ENCODE assay signal across 14 mouse cellular contexts in the genomic region with DNA sequence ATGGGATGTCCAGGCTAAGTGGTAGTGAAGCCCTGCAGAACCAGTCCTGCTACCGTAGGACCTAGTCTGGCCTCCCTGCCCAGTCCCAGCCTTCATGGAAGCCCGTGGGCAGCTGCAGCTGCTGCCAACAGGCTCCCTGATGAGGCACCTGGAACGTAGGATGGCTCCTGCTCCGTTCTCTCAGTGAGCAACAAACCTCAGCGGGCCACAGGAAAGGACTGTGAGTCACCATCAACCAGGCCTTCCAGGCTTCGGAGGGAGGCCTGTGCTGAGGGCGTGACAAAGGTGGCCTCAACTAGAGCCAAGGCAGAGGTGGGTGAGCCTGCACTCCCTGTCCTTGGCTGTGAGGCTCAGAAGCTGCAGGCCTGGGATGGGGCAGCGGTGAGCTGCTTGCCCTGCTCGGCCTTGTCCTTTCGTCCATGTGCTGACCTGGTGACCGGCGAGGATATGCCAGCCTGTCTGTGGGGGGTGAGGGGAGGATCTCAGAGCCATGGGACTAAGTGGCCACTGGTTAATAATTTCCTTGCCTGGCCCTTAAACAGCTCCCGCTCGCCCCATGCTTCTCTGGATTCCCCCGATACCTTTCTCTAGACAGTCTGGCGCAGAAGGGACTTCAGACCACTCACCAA. TPM values are rescaled to one million over a fixed set of nuclear protein-coding genes. Genes with fewer than 3 reads are reported as not detected.
DNase-seq lines count a peak whose midpoint lies in the region; ATAC-seq and TF ChIP-seq lines count a peak whose summit lies in the region.
"Had no signal": no experiment of that assay in that cellular context is flagged by ENCODE, and none has a peak within 500 bp of the region (broad histone marks: within the 10 kb centered on the region; RNA-seq: fewer than 3 reads in every experiment).

No protein-coding gene starts in this region.

- no peak for ATAC-seq in lung, embryonic 14.5 days (ENCODE audit: insufficient read depth)
- ATAC-seq in intestine, embryonic 16.5 days = peak; percentile 51
- ATAC-seq in forebrain, embryonic 13.5 days = no peak

- peaks cover 36% of the 10 kb centered on the region for H3K27me3 ChIP-seq in lung, embryonic 14.5 days (ENCODE audit: insufficient read depth, low read length)
- peaks cover 7% of the 10 kb centered on the region; the same call in 1 of the 2 replicates for H3K27me3 ChIP-seq in intestine, embryonic 16.5 days (replicated peaks; ENCODE audit: control insufficient read depth, insufficient read depth, low read length)
- H3K27me3 ChIP-seq in forebrain, embryonic 13.5 days = peaks cover 69% of the 10 kb centered on the region

- H3K4me3 ChIP-seq in lung, embryonic 14.5 days (ENCODE audit: low read depth, low read length) = no peak overlapping the region
- H3K4me3 ChIP-seq in intestine, embryonic 16.5 days (ENCODE audit: low read length) = peak overlapping the region; percentile 58
- H3K4me3 ChIP-seq in forebrain, embryonic 13.5 days = no peak overlapping the region
- H3K4me3 ChIP-seq: forebrain, embryonic 12.5 days; heart, adult 2 months; neural tube, embryonic 12.5 days had no signal

- no peak for TF ChIP-seq CTCF in lung, embryonic 14.5 days (IDR thresholded peaks at IDR 0.05; ENCODE audit: low read depth)

- H3K9ac ChIP-seq in lung, embryonic 14.5 days = no peak overlapping the region
- H3K9ac ChIP-seq in intestine, embryonic 16.5 days (ENCODE audit: low read depth, low read length) = peak overlapping the region; percentile 84
- H3K9ac ChIP-seq in forebrain, embryonic 13.5 days = no peak overlapping the region
- H3K9ac ChIP-seq: forebrain, embryonic 12.5 days; neural tube, embryonic 12.5 days had no signal

- H3K9me3 ChIP-seq in lung, embryonic 14.5 days (ENCODE audit: low read depth, low read length) = no peaks in the 10 kb centered on the region
- no peaks in the 10 kb centered on the region for H3K9me3 ChIP-seq in intestine, embryonic 16.5 days (ENCODE audit: control insufficient read depth, low read length)
- H3K9me3 ChIP-seq in forebrain, embryonic 13.5 days (replicated peaks) = no peaks in the 10 kb centered on the region
- H3K9me3 ChIP-seq: forebrain, embryonic 12.5 days; G1E; neural tube, embryonic 12.5 days had no signal

- H3K4me2 ChIP-seq in lung, embryonic 14.5 days = peak overlapping the region; percentile 94
- peak overlapping the region; percentile 55 for H3K4me2 ChIP-seq in intestine, embryonic 16.5 days (ENCODE audit: low read depth, low read length)
- no peak overlapping the region for H3K4me2 ChIP-seq in forebrain, embryonic 13.5 days
- H3K4me2 ChIP-seq: forebrain, embryonic 12.5 days; neural tube, embryonic 12.5 days had no signal

- 65% methylated on average over 16 of the region's 16 CpGs for WGBS in lung, embryonic 14.5 days
- WGBS in intestine, embryonic 16.5 days = 61% methylated on average over 16 of the region's 16 CpGs
- 89% methylated on average over 16 of the region's 16 CpGs for WGBS in forebrain, embryonic 13.5 days

- H3K27ac ChIP-seq in lung, embryonic 14.5 days (ENCODE audit: low read depth) = no peak overlapping the region
- peak overlapping the region; percentile 97 for H3K27ac ChIP-seq in intestine, embryonic 16.5 days (ENCODE audit: low read length)
- H3K27ac ChIP-seq in forebrain, embryonic 13.5 days = no peak overlapping the region
- H3K27ac ChIP-seq: forebrain, embryonic 12.5 days; heart, adult 2 months; neural tube, embryonic 12.5 days had no signal

- DNase-seq in lung, embryonic 14.5 days = no peak
- no peak for DNase-seq in lung, adult 18-20 months
- DNase-seq in adrenal gland, postnatal 10 days = peak; percentile 16
- peak; percentile 55 to 77 for DNase-seq in kidney, postnatal 4 days
- no peak for DNase-seq in c-Kit-positive CD71-positive TER-119-positive erythroid progenitor cells, embryonic 14.5 days (ENCODE audit: low spot score)
- DNase-seq in spleen, postnatal 4 days (ENCODE audit: low spot score in 2 of 2) = no peak
- DNase-seq: heart, adult 2 months; right cerebral cortex, postnatal 14 days had no signal

- no peaks in the 10 kb centered on the region for H3K36me3 ChIP-seq in lung, embryonic 14.5 days (ENCODE audit: insufficient read depth)
- no peaks in the 10 kb centered on the region for H3K36me3 ChIP-seq in intestine, embryonic 16.5 days (ENCODE audit: control insufficient read depth, insufficient read depth, low read length)
- H3K36me3 ChIP-seq in forebrain, embryonic 13.5 days (ENCODE audit: poor library complexity, severe bottlenecking) = no peaks in the 10 kb centered on the region
- H3K36me3 ChIP-seq: forebrain, embryonic 12.5 days; G1E; neural tube, embryonic 12.5 days had no signal

- no peaks in the 10 kb centered on the region for H3K4me1 ChIP-seq in lung, embryonic 14.5 days (ENCODE audit: insufficient read depth)
- peaks cover 12% of the 10 kb centered on the region; the same call in 1 of the 2 replicates for H3K4me1 ChIP-seq in intestine, embryonic 16.5 days (ENCODE audit: control insufficient read depth, insufficient read depth, low read length)
- H3K4me1 ChIP-seq in forebrain, embryonic 13.5 days = peaks cover 10% of the 10 kb centered on the region

RNA-seq across cellular contexts. Expression of gene Lad1, which starts 2.5 kb away (rescaled TPM):
- polyA plus RNA-seq in lung, embryonic 14.5 days (2014; fragmentation: Nextera tagmentation; extraction: Ambion mirVana) = 14.4 and 14.5 TPM in 2 replicates
- total RNA-seq in adrenal gland, postnatal 10 days (2021) = under 1 TPM; 0.21 TPM
- 260 and 283 TPM in 2 replicates for polyA plus RNA-seq in intestine, embryonic 16.5 days (2015; fragmentation: Nextera tagmentation; extraction: Ambion mirVana)
- 0.11 and 0.36 TPM in 2 replicates for polyA plus RNA-seq in forebrain, embryonic 13.5 days (2015; fragmentation: Nextera tagmentation; extraction: Ambion mirVana)
- total RNA-seq: common myeloid progenitor, adult 5-6 weeks had no signal
- polyA plus RNA-seq: G1E had no signal

RNA-seq across cellular contexts. Expression of gene Tnnt2, which starts 15.3 kb away (rescaled TPM):
- polyA plus RNA-seq in lung, embryonic 14.5 days (2014; fragmentation: Nextera tagmentation; extraction: Ambion mirVana) = 6.0 and 57.2 TPM in 2 replicates
- 1 to 10 TPM; 2.6 to 5.1 TPM for total RNA-seq in adrenal gland, postnatal 10 days (2021)
- polyA plus RNA-seq in intestine, embryonic 16.5 days (2015; fragmentation: Nextera tagmentation; extraction: Ambion mirVana) = 23.5 and 26.7 TPM in 2 replicates
- polyA plus RNA-seq in forebrain, embryonic 13.5 days (2015; fragmentation: Nextera tagmentation; extraction: Ambion mirVana) = 0.36 and 9.2 TPM in 2 replicates
- total RNA-seq: common myeloid progenitor, adult 5-6 weeks had no signal
- polyA plus RNA-seq: G1E had no signal

RNA-seq across cellular contexts. Expression of gene Tnni1, which starts 41.6 kb away (rescaled TPM):
- 11.4 and 63.9 TPM in 2 replicates for polyA plus RNA-seq in lung, embryonic 14.5 days (2014; fragmentation: Nextera tagmentation; extraction: Ambion mirVana)
- 10 to 100 TPM in 1 of 2 experiments, 1 to 10 TPM in 1; 7.7 to 41.7 TPM for total RNA-seq in adrenal gland, postnatal 10 days (2021)
- polyA plus RNA-seq in intestine, embryonic 16.5 days (2015; fragmentation: Nextera tagmentation; extraction: Ambion mirVana) = 6.4 and 8.7 TPM in 2 replicates
- polyA plus RNA-seq in forebrain, embryonic 13.5 days (2015; fragmentation: Nextera tagmentation; extraction: Ambion mirVana) = 0.37 and 1.1 TPM in 2 replicates
- total RNA-seq: common myeloid progenitor, adult 5-6 weeks had no signal

RNA-seq across cellular contexts. Expression of gene Phlda3, which starts 54.9 kb away (rescaled TPM):
- 75.4 and 79.5 TPM in 2 replicates for polyA plus RNA-seq in lung, embryonic 14.5 days (2014; fragmentation: Nextera tagmentation; extraction: Ambion mirVana)
- total RNA-seq in adrenal gland, postnatal 10 days (2021) = 10 to 100 TPM; 42.9 to 82.7 TPM
- 36.2 and 36.6 TPM in 2 replicates for polyA plus RNA-seq in intestine, embryonic 16.5 days (2015; fragmentation: Nextera tagmentation; extraction: Ambion mirVana)
- 12.1 TPM in 2 replicates for polyA plus RNA-seq in forebrain, embryonic 13.5 days (2015; fragmentation: Nextera tagmentation; extraction: Ambion mirVana)

Comparison
In these comparisons a context has a peak if more than half of its experiments do, and no peak if none do; other contexts are left out.
1. DNase-seq: peak in adrenal gland, postnatal 10 days (single experiment) and kidney, postnatal 4 days (2 of 2); none in lung, embryonic 14.5 days (single experiment), lung, adult 18-20 months (0 of 2), c-Kit-positive CD71-positive TER-119-positive erythroid progenitor cells, embryonic 14.5 days (single experiment) and spleen, postnatal 4 days (0 of 2).
2. RNA of gene Lad1, which starts 2.5 kb away (polyA plus RNA-seq): 260 to 283 TPM in intestine, embryonic 16.5 days; 14.4 to 14.5 TPM in lung, embryonic 14.5 days and 0.11 to 0.36 TPM in forebrain, embryonic 13.5 days; every median in the first group is over 10 times any median in the second.